Mouse (Mus musculus): Measurements from ENCODE around the gene Arfgef3. TPM values are rescaled to one million over a fixed set of nuclear protein-coding genes. Genes with fewer than 3 reads are reported as not detected.
A peak's percentile ranks its signal among the peaks of the same experiment; 100 is the strongest.

Gene Arfgef3
- total RNA-seq, 1 experiment = 3.6 TPM

DNA sequence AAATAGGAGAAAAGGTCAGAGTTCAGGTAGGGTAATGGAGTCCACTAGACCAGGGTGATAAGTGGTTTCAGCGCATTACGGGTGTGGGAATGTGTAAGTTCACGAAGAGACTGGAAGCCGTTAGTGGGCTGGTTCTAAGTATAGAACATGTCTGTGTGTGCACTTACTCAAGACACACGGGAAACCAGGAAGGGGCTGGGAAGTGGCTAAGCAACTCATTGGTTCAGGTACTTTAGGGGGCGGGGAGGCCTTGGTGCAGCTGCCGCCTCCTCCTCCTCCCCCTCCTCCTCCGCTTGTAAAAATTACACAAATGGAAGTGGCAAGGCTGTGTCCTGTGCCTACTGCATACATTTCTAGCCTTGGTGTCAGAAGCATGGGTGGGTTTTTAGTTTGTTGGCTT, 211.5 kb downstream of the Arfgef3 start:
- Histone ChIP-seq H3K9me3 (ENCODE audit: control insufficient read depth, insufficient read depth, low read depth, low read length) (no peaks in the 10 kb centered on the region), H3K36me3 (ENCODE audit: control insufficient read depth, insufficient read depth, low read length, poor library complexity, severe bottlenecking) (0 out of 2 replicates have a peak, but pooled peaks cover 1% of the 10 kb centered on the region), H3K27ac (ENCODE audit: insufficient read depth, low read depth, low read length, poor library complexity, severe bottlenecking) (no peak overlapping the region), H3K4me3 (ENCODE audit: insufficient read depth in 1 of 2, low read depth in 1 of 2, low read length in 2 of 2, poor library complexity in 1 of 2, severe bottlenecking in 1 of 2) (peak overlapping the region in 1 of 2 experiments; percentile 19; a peak in 1 of 4 replicates), H3K4me1 (ENCODE audit: control insufficient read depth in 2 of 2, insufficient read depth in 2 of 2, low read length in 2 of 2, poor library complexity in 1 of 2) (peaks cover 0 to 3% of the 10 kb centered on the region in 2 experiments; a peak in 1 of 4 replicates), H3K9ac (ENCODE audit: insufficient read depth, low read depth, low read length, poor library complexity, severe bottlenecking) (no peak overlapping the region)
- no peak for DNase-seq (ENCODE audit: low read depth, low spot score)
- no peak for TF ChIP-seq CHD2 (IDR thresholded peaks at IDR 0.05; ENCODE audit: low read depth, low read length)
- no peak for TF ChIP-seq ZC3H11A (IDR thresholded peaks at IDR 0.05; ENCODE audit: borderline replicate concordance, low read depth, low read length)
- no peak for TF ChIP-seq ZNF384 (IDR thresholded peaks at IDR 0.05; ENCODE audit: low read depth, low read length)
- TF ChIP-seq HCFC1 (IDR thresholded peaks at IDR 0.05; ENCODE audit: borderline replicate concordance, insufficient read depth, low read length) = no peak
- in situ Hi-C loops (cut with MboI; ENCODE audit: low sequenced_read_pairs in 2 of 2, unreplicated experiment in 2 of 2) = no loop called here

Other genes starting within 250 kb of the Arfgef3 start
- 2.0 and 5.3 TPM in 2 replicates for gene Hebp2, start 197.9 kb downstream of the Arfgef3 start, total RNA-seq (2012; rRNA removed)
- not detected in 2 replicates for gene Gm4922, start 42.8 kb upstream of the Arfgef3 start, total RNA-seq (2012; rRNA removed)
- gene Perp, start 101.1 kb upstream of the Arfgef3 start, total RNA-seq (2012; rRNA removed) = 66.8 and 90.2 TPM in 2 replicates